Mouse (Mus musculus) kidney, postnatal 14 days (tissue): Measurements from ENCODE around the gene Rps27l.

Experiments used
- DNase-seq: peaks from one replicate; pipeline ENCODE4 v3.0.0; 2022; ENCODE audit warnings: mixed read lengths

The Rps27l gene

DNA sequence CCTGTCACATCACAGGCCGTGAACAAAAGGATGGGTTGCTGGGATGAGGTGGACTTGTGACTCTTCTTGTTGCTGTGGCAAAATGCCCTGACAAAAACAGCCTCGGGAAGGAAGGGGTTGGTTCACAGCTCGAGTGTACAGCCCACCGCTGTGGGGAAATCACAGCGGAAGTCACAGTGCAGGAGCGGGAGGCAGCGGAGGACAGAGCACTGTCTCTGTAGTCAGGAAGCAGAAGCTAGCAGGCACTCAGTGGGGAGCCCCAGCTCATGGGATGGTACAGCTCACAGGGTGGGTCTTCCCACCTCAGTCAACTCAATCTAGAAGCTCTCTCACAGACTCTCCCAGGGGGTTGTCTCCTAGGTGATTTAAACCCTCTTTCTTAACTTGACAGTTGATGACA is 39.5 kb downstream of the Rps27l start:
- DNase-seq, result no peak

DNA sequence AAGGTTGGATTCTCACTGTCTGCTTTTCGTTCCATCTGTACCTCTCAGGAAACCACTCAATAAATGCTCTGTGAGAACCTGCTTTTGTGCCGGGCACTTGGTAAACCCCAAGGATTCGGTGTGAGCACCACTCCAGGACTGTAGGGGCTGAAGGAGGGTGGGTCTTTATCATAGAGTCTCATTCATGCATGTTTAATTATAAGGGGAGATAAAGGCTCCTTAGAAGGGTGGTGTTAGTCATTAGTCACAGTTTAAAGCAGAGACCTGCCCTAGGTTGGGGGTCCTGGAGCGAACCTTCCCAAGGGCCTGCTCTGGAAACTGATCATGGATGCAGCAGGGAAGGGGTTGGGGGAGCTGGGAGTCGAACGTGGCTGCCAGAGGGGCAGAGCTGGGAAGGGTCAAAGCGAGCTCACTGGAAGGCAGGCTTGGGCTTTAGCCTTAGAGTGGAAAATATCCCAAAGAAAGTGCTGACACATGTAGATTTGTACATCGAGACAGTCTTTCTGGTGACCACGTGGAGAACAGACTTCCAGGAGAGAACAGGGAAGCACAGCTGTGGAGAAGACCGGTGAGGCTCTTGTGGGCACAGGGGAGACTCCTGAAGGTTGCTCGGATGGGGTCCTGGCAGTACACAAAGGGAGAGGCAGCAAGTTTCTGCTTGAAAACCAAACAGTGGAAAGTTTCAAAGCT is 42.5 kb downstream of the Rps27l start:
- no peak for DNase-seq

DNA sequence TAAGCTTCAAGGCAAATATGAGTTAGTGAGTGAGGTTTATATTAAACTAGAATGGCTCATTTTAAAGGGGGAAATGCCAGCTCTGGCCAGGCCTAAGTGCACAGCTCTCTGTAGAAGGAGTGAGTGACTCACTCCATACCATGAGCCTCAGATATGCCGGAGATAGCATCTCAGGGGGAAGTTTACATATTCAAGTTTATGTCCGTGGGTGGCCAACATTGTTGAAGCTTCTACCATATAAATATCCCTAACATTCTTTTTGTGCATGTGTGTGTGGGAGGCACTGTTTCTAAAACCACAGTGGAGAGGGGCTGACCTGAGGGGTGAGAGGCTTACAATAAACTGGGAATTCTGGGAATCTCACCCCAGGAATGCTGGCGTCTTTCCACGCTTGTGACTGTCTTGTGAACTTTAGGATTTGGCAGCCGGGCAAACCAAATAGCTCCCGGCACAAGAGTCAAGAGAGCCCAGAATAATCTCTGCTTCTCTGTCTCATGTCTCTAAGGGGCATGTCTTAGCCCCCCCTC is 43.1 kb downstream of the Rps27l start:
- DNase-seq, result peak; percentile 85

DNA sequence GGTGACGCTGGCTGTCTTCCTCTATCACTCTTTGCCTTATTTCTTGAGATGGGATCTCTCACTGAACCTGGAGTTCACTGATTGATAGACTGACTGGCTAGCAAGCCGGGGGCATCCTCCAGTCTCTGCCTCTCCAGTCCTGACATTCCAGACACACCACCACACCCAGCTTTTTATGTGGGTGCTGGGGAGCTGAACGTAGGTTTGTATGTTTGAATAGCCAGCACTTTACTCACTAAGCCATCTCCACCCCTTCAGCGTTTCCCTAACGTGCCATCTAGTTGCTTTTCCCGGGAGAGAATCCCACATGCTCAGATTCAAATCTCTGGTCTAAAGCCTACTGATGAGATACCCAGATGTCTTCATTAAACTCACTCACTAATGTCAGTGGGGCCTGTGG is 43.7 kb downstream of the Rps27l start:
- DNase-seq, result no peak

DNA sequence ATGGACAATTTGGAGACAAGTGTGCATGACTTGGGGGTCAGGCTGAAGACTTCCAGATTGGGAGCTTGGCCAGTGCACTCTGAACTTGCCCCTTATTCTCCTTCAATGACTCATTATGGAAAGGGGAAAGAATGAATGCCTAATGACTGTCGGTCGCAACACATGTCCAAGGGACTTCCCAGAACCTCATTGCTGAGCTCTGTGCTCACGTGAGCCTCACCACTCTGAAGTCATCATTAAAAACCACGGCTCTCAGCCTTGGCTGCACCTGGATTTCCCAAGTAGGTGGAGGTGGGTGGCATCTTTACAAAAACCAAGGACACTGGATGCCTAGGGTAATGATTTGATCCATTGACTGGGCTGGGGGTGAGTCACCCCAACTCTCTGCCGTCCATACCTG is 44.2 kb downstream of the Rps27l start:
- no peak for DNase-seq

DNA sequence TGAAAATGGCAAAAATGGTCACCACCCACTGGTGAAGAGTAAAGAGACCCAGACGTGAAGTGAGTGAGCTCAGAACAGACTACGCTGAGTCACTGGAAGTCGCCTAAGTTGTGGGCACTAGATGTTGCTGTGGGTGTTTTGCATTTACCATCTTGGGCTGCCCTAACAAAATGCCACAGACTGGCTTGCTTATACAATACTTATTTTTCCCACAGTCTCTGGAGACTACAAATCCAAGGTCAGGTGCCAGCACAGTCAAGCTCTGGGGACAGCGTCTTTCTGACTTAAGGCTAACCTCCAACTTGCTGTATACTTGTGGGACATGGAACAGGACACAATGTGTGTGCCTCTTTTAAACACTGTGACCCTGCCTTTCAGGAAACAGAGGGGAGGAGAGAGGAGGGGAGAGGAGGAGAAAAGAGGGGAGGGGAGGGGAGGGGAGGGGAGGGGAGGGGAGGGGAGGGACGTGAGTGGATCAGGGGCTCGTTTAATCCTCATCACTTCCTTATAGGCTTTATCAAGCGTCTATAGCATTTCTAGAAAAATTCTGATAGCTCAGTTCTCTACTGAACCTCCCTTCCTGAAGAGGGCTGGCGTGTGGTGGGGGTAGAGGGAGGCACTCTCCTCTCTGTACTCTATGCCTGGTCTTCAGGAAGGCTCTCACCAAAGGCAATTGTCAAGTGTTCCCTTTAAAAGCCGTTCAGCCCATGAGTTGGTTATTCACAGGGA is 45.3 kb downstream of the Rps27l start:
- no peak for DNase-seq

DNA sequence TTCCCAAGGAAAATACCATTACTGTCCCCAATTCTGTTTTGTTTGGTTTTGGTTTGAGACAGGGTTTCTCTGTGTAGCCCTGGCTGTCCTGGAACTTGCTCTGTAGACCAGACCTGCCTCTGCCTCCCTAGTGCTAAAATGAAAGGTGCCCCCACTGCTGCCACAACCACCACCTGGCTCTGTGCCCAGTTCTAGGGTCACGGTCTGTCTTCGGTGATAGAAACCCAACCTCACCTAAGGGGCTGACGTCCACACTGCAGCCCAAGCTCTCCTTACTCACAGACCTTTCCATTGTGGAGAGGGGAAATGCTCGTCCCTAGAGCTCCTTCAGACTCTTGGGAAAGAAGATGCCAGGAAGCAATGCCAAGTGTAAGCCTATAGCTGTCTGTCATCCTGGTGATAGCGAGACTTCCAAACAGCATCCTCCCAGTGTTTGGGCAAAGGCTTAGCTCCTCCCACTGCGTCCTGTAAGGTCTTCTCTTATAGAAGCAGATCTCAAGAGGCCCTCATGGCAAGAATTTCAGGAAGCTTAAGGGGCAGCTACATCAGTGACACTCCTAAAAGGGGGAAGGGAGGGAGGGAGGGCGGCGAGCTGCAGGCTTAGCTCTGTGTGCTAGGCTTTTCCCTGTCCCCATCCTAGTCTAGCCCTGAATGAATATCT is 46.0 kb downstream of the Rps27l start:
- no peak for DNase-seq
